Mouse (Mus musculus) bone marrow macrophage, adult 2 months (primary cell): ENCODE data around the gene Cntnap1. TPM values are rescaled to one million over a fixed set of nuclear protein-coding genes. Genes with fewer than 3 reads are reported as not detected.
A peak's percentile ranks its signal among the peaks of the same experiment; 100 is the strongest.

Experiments used
- H3K27ac ChIP-seq: 2 replicates; pipeline ENCODE4 v1.5.1; 2012; ENCODE audit warnings: low read depth, low read length; ENCODE audit not compliant: insufficient read depth
- H3K4me1 ChIP-seq: 2 replicates; pipeline ENCODE4 v1.6.1; 2012; ENCODE audit warnings: low read length; ENCODE audit not compliant: control insufficient read depth, insufficient read depth
- H3K4me3 ChIP-seq: 2 replicates; pipeline ENCODE4 v1.5.1; 2012; ENCODE audit warnings: mild to moderate bottlenecking, low read length, moderate library complexity; ENCODE audit not compliant: insufficient read depth
- CTCF ChIP-seq: IDR thresholded peaks from 2 replicates; pipeline ENCODE4 v1.5.1; 2012; ENCODE audit warnings: low read depth, mild to moderate bottlenecking, low read length, moderate library complexity
- POLR2A ChIP-seq: IDR thresholded peaks from 2 replicates; pipeline ENCODE4 v1.6.1; 2012; ENCODE audit warnings: mild to moderate bottlenecking, low read depth, low read length, borderline replicate concordance
- polyA plus RNA-seq: library from polyadenylated mRNA; stranded (reverse); fragments of >200 nt; gene quantifications from 2 replicates; pipeline ENCODE4 v1.2.4, GENCODE M21; 2012; ENCODE audit not compliant: missing spikeins, insufficient read depth, insufficient read length

Cntnap1 gene
- polyA plus RNA-seq, 1 experiment: 2.5 TPM

DNA sequence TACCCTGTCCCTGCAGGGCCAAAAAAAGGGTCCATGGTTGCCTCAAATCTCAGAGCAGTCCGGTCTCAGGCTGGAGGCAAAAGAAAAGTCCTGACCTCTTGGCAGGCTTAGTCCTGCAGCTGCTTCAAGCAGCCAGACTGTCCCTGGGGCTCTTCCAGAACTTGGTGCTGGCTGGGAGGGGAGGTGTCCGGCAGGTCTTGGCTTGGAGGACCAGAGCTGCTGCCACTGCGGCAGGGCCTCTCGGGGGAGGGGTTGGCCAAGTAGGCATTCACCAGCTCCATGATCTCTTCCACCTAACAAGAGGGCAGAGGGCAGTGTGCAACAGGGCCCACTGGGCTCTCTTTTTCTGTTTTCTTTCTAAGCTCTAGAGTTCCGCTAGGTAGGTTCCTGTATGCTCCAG is 7.6 kb upstream of the Cntnap1 start:
- TF ChIP-seq CTCF (no peak), POLR2A (no peak)
- no peak overlapping the region for H3K4me3 ChIP-seq
- no peak overlapping the region for H3K27ac ChIP-seq
- peaks cover 5% of the 10 kb centered on the region; the same call in 1 of the 2 replicates for H3K4me1 ChIP-seq

- H3K4me3 ChIP-seq: peak overlapping the region; percentile 8; the same call in 1 of the 2 replicates
- no peak overlapping the region for H3K27ac ChIP-seq
- TF ChIP-seq POLR2A: no peak
- TF ChIP-seq CTCF: no peak
- peaks cover 9% of the 10 kb centered on the region for H3K4me1 ChIP-seq
Measured at GRCm38 (mm10) chr11:101163476-101164350, 6.6 kb upstream of the Cntnap1 start.

GRCm38 (mm10) chr11:101164351-101164665 is 6.0 kb upstream of the Cntnap1 start:
- H3K4me3 ChIP-seq: peak overlapping the region; percentile 19
- peaks cover 15% of the 10 kb centered on the region for H3K4me1 ChIP-seq
- no peak for TF ChIP-seq POLR2A
- TF ChIP-seq CTCF: no peak
- no peak overlapping the region for H3K27ac ChIP-seq

- Histone ChIP-seq H3K4me3 (peak overlapping the region; percentile 32; the same call in 1 of the 2 replicates), H3K4me1 (peaks cover 18% of the 10 kb centered on the region), H3K27ac (no peak overlapping the region)
- TF ChIP-seq POLR2A (no peak), CTCF (peak; percentile 5; the same call in 1 of the 2 replicates)
Measured at GRCm38 (mm10) chr11:101164677-101165580, 5.4 kb upstream of the Cntnap1 start.

- Histone ChIP-seq H3K27ac (no peak overlapping the region), H3K4me1 (peaks cover 18% of the 10 kb centered on the region), H3K4me3 (no peak overlapping the region)
- TF ChIP-seq CTCF: no peak
- TF ChIP-seq POLR2A: no peak
Measured at GRCm38 (mm10) chr11:101166357-101166756, 4.0 kb upstream of the Cntnap1 start.

DNA sequence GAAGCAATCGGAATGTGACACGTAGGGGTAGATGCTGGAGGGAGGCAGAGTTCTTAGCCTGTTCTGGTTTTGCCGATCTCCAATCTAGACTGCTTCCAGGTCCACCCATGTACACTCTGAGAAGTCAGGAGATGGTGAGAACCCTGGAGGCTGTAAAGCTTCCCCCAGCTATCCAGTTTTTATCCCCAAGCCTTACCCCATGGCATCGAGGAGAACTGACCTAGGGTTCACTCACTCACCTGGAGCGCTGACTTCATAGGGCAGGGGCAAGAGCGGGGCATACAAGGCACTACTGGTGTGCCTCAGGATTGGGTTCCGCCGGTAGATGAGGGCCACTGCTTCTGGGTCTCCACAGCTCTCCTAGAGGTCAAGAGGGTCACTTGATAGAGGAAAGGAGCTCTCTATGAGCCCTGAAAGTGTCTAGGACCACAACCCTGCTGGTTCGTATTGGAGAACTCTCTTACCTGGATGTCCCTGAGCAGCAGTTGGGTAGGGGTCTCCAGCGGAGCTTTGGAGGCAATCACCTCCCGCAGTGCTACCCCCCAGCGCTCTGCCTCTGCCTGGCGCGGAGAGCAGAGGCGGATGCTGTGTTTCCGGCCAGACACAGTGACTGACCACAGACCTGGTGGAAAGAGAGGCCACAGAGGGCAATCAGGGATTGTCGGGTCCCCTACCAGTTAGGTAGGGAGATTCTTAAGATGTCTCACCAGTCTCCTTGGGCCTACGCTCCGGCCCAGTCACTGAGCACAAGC is 2.9 kb upstream of the Cntnap1 start:
- H3K27ac ChIP-seq: no peak overlapping the region
- TF ChIP-seq POLR2A: no peak
- TF ChIP-seq CTCF: no peak
- H3K4me3 ChIP-seq: no peak overlapping the region
- H3K4me1 ChIP-seq: peaks cover 20% of the 10 kb centered on the region

GRCm38 (mm10) chr11:101167963-101168300 is 2.4 kb upstream of the Cntnap1 start:
- H3K27ac ChIP-seq: no peak overlapping the region
- peaks cover 23% of the 10 kb centered on the region for H3K4me1 ChIP-seq
- H3K4me3 ChIP-seq: no peak overlapping the region
- TF ChIP-seq POLR2A: no peak
- no peak for TF ChIP-seq CTCF

DNA sequence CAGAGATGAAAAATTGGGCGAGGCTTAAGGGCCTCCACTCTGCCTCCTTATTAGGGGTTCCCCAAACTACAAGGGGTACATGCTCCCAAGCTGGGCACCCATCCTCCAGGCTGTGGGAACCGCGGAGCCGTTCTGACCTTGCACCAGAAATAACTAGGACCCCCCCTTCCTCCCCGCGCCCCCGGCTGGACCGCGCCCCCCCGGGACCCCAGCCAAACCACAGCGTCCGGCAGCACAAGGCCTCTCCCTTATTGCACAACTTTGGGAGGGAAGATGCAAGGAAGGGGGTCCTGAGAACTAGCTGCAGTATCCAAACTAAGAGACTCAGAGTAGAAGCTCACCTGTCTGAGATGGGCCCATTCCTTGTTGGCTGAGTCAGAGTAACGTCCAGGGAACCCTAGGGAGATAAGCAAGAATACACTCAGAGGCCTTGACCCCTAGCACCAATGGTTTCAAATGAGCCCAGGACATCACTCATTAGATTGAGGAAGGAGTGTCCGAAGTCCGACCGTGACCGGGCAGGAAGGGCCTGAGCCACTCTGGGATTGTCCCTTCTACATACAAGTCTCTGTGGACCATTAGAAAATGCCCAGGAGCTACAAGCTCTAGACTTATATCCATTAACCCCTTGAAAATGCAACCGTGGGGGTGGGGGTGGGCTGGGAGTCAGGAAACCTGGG is 1.9 kb upstream of the Cntnap1 start:
- Histone ChIP-seq H3K4me1 (peaks cover 28% of the 10 kb centered on the region), H3K4me3 (no peak overlapping the region), H3K27ac (no peak overlapping the region)
- TF ChIP-seq CTCF: no peak
- no peak for TF ChIP-seq POLR2A
